Mouse (Mus musculus): ENCODE measurements around the gene Fbxw21. TPM values are rescaled to one million over a fixed set of nuclear protein-coding genes. Genes with fewer than 3 reads are reported as not detected.

Gene Fbxw21
- polyA plus RNA-seq, 2 experiments from 2014 or later: not detected

- ATAC-seq: no peak
Observed at GRCm38 (mm10) chr9:109111101-109111500, 50.7 kb downstream of the Fbxw21 start.

GRCm38 (mm10) chr9:109110240-109110639 lies 51.6 kb downstream of the Fbxw21 start:
- ATAC-seq: no peak

- no peak for ATAC-seq
Observed at GRCm38 (mm10) chr9:109107341-109107740, 54.5 kb downstream of the Fbxw21 start.

- ATAC-seq: no peak
Observed at GRCm38 (mm10) chr9:109105648-109106047, 56.2 kb downstream of the Fbxw21 start.

GRCm38 (mm10) chr9:109105011-109105410 lies 56.8 kb downstream of the Fbxw21 start:
- no peak for ATAC-seq

GRCm38 (mm10) chr9:109104083-109104482 lies 57.8 kb downstream of the Fbxw21 start:
- no peak for ATAC-seq

- ATAC-seq: no peak
Observed at GRCm38 (mm10) chr9:109103250-109103649, 58.6 kb downstream of the Fbxw21 start.

- no peak for ATAC-seq
Observed at GRCm38 (mm10) chr9:109102541-109102940, 59.3 kb downstream of the Fbxw21 start.

GRCm38 (mm10) chr9:109101933-109102445 lies 59.9 kb downstream of the Fbxw21 start:
- no peak for ATAC-seq

- no peak for ATAC-seq
Observed at GRCm38 (mm10) chr9:109100307-109100928, 61.4 kb downstream of the Fbxw21 start.

GRCm38 (mm10) chr9:109098969-109099368 lies 62.9 kb downstream of the Fbxw21 start:
- ATAC-seq: no peak

- ATAC-seq: no peak
Observed at GRCm38 (mm10) chr9:109098366-109098765, 63.5 kb downstream of the Fbxw21 start.

GRCm38 (mm10) chr9:109097831-109098230 lies 64.0 kb downstream of the Fbxw21 start:
- no peak for ATAC-seq

- no peak for ATAC-seq
Observed at GRCm38 (mm10) chr9:109097291-109097690, 64.5 kb downstream of the Fbxw21 start.

GRCm38 (mm10) chr9:109096856-109097255 lies 65.0 kb downstream of the Fbxw21 start:
- ATAC-seq: no peak

GRCm38 (mm10) chr9:109096251-109096661 lies 65.6 kb downstream of the Fbxw21 start:
- ATAC-seq: no peak

- ATAC-seq: peak; percentile 59
Observed at GRCm38 (mm10) chr9:109095137-109095982, 66.5 kb downstream of the Fbxw21 start, which contains the start of gene Plxnb1. Plxnb1 (plus strand) TSS chr9:109095389.

- peak; percentile 33 for ATAC-seq
Observed at GRCm38 (mm10) chr9:109094553-109095136, 67.2 kb downstream of the Fbxw21 start.

GRCm38 (mm10) chr9:109093786-109094552 lies 67.9 kb downstream of the Fbxw21 start:
- ATAC-seq: no peak

GRCm38 (mm10) chr9:109092799-109093198 lies 69.0 kb downstream of the Fbxw21 start:
- ATAC-seq: no peak

- no peak for ATAC-seq
Observed at GRCm38 (mm10) chr9:109091802-109092201, 70.0 kb downstream of the Fbxw21 start.

GRCm38 (mm10) chr9:109090446-109090845 lies 71.4 kb downstream of the Fbxw21 start:
- no peak for ATAC-seq
